Mouse (Mus musculus): ENCODE data around the gene Agbl1.

- TF ChIP-seq POLR2A (IDR thresholded peaks at IDR 0.05; ENCODE audit: borderline replicate concordance, extremely low read depth, low read depth, low read length) (no peak), CTCF (IDR thresholded peaks at IDR 0.05; ENCODE audit: insufficient read depth, low read length) (no peak)
Measured at GRCm38 (mm10) chr7:76842146-76842545, 612.5 kb downstream of the Agbl1 start.
